Mouse (Mus musculus) CH12.LX (cell line): ENCODE data around the gene Ubxn1. TPM values are rescaled to one million over a fixed set of nuclear protein-coding genes. Genes with fewer than 3 reads are reported as not detected.

ENCODE experiments used
- DNase-seq: peaks from one replicate; pipeline ENCODE4 v3.0.0-alpha.2; 2013; ENCODE audit errors: extremely low read depth
- H3K27ac ChIP-seq: 2 replicates; pipeline ENCODE4 v1.5.1; 2012; ENCODE audit warnings: low read depth, mild to moderate bottlenecking, control low read depth, moderate library complexity; ENCODE audit not compliant: insufficient read depth
- H3K27me3 ChIP-seq: replicated peaks from 2 replicates; pipeline ENCODE3; 2012; ENCODE audit warnings: inconsistent platforms
- H3K36me3 ChIP-seq, 2 experiments: replicated peaks in 1 of 2; 2 replicates each; pipeline versions ENCODE3 to v1.6.1; 2012; ENCODE audit warnings: inconsistent platforms in 1 of 2, low read length in 1 of 2, mild to moderate bottlenecking in 1 of 2, mixed read lengths in 1 of 2, moderate library complexity in 1 of 2; ENCODE audit not compliant: control insufficient read depth in 1 of 2, insufficient read depth in 1 of 2
- H3K4me1 ChIP-seq, 2 experiments: 2 replicates each; pipeline ENCODE4 v1.6.1; 2012; ENCODE audit warnings: inconsistent platforms in 1 of 2, moderate library complexity in 1 of 2; ENCODE audit not compliant: insufficient read depth in 2 of 2, control insufficient read depth in 1 of 2
- H3K4me2 ChIP-seq: 2 replicates; pipeline ENCODE4 v1.6.1; 2012; ENCODE audit warnings: low read depth, mild to moderate bottlenecking, control low read depth; ENCODE audit not compliant: poor library complexity, insufficient read depth, severe bottlenecking
- H3K4me3 ChIP-seq, 3 experiments: fragments of 150-350 bp in 1 of 3; sonication (generic) in 1 of 3; replicated peaks in 1 of 3; 2 replicates each; pipeline versions ENCODE3 to v1.5.1; 2011 to 2012; ENCODE audit warnings: low read depth in 2 of 3, low read length in 2 of 3, mild to moderate bottlenecking in 2 of 3, moderate library complexity in 2 of 3, control low read depth in 1 of 3, improper control_type of control experiment in 1 of 3, inconsistent platforms in 1 of 3, mixed read lengths in 1 of 3; ENCODE audit not compliant: poor library complexity in 1 of 3
- H3K79me2 ChIP-seq: replicated peaks from 2 replicates; pipeline ENCODE4 v1.6.1; 2012; ENCODE audit warnings: mild to moderate bottlenecking, moderate library complexity; ENCODE audit not compliant: control insufficient read depth, poor library complexity, insufficient read depth, severe bottlenecking; ENCODE audit errors: extremely low read depth
- H3K9ac ChIP-seq: 2 replicates; pipeline ENCODE4 v1.6.1; 2012; ENCODE audit warnings: low read depth, mild to moderate bottlenecking, control low read depth, moderate library complexity; ENCODE audit not compliant: insufficient read depth
- H3K9me3 ChIP-seq: replicated peaks from 2 replicates; pipeline ENCODE3; 2012; ENCODE audit warnings: low read length, inconsistent platforms, mixed read lengths
- BHLHE40 ChIP-seq: IDR thresholded peaks from 2 replicates; pipeline ENCODE4 v1.6.1; 2011; ENCODE audit warnings: mild to moderate bottlenecking, low read depth, low read length, improper control_type of control experiment
- CHD1 ChIP-seq: IDR thresholded peaks from 2 replicates; pipeline ENCODE4 v1.6.1; 2012; ENCODE audit warnings: low read depth, low read length, improper control_type of control experiment, inconsistent platforms
- CTCF ChIP-seq, 2 experiments: IDR thresholded peaks in 1 of 2; conservative IDR thresholded peaks in 1 of 2; 2 replicates each; pipeline ENCODE4 v1.5.1; 2011 to 2012; ENCODE audit warnings: low read depth in 2 of 2, low read length in 2 of 2, improper control_type of control experiment in 1 of 2, inconsistent platforms in 1 of 2, mild to moderate bottlenecking in 1 of 2, moderate library complexity in 1 of 2
- E2F4 ChIP-seq: IDR thresholded peaks from 2 replicates; pipeline ENCODE4 v1.6.1; 2011; ENCODE audit warnings: low read depth, low read length, improper control_type of control experiment; ENCODE audit not compliant: insufficient replicate concordance
- ELF1 ChIP-seq: IDR thresholded peaks from 2 replicates; pipeline ENCODE4 v1.6.1; 2014; ENCODE audit warnings: low read depth, mild to moderate bottlenecking, inconsistent platforms, low read length, improper control_type of control experiment
- EP300 ChIP-seq: IDR thresholded peaks from 2 replicates; pipeline ENCODE4 v1.6.1; 2011; ENCODE audit warnings: low read length, improper control_type of control experiment
- ETS1 ChIP-seq: conservative IDR thresholded peaks from 2 replicates; pipeline ENCODE4 v1.6.1; 2012; ENCODE audit warnings: low read depth, mild to moderate bottlenecking, inconsistent platforms, low read length, improper control_type of control experiment, moderate library complexity
- HCFC1 ChIP-seq: IDR thresholded peaks from 2 replicates; pipeline ENCODE4 v1.6.1; 2012; ENCODE audit warnings: low read depth, mild to moderate bottlenecking, inconsistent platforms, low read length, improper control_type of control experiment
- JUN ChIP-seq: IDR thresholded peaks from 2 replicates; pipeline ENCODE4 v1.6.1; 2011; ENCODE audit warnings: low read depth, mild to moderate bottlenecking, low read length, improper control_type of control experiment, moderate library complexity; ENCODE audit not compliant: insufficient read depth
- KAT2A ChIP-seq: IDR thresholded peaks from 2 replicates; pipeline ENCODE4 v1.6.1; 2012; ENCODE audit warnings: low read length, improper control_type of control experiment, inconsistent platforms; ENCODE audit not compliant: insufficient replicate concordance
- MEF2A ChIP-seq: IDR thresholded peaks from 2 replicates; pipeline ENCODE4 v1.6.1; 2014; ENCODE audit warnings: low read depth, mild to moderate bottlenecking, inconsistent platforms, low read length, improper control_type of control experiment, borderline replicate concordance
- MXI1 ChIP-seq: IDR thresholded peaks from 2 replicates; pipeline ENCODE4 v1.6.1; 2011; ENCODE audit warnings: mild to moderate bottlenecking, low read depth, low read length, improper control_type of control experiment
- MYC ChIP-seq: IDR thresholded peaks from 2 replicates; pipeline ENCODE4 v1.6.1; 2011; ENCODE audit warnings: low read depth, mild to moderate bottlenecking, improper control_type of control experiment, low read length
- NELFE ChIP-seq: IDR thresholded peaks from 2 replicates; pipeline ENCODE4 v1.6.1; 2011; ENCODE audit warnings: low read depth, low read length, improper control_type of control experiment
- POLR2A ChIP-seq: IDR thresholded peaks from 2 replicates; pipeline ENCODE4 v1.6.1; 2011; ENCODE audit warnings: low read depth, mild to moderate bottlenecking, improper control_type of control experiment, low read length
- POLR2AphosphoS2 ChIP-seq: IDR thresholded peaks from 2 replicates; pipeline ENCODE4 v1.6.1; 2011; ENCODE audit warnings: low read depth, low read length, improper control_type of control experiment
- RAD21 ChIP-seq: IDR thresholded peaks from 2 replicates; pipeline ENCODE4 v1.6.1; 2011; ENCODE audit warnings: low read depth, mild to moderate bottlenecking, low read length, improper control_type of control experiment, moderate library complexity
- RCOR1 ChIP-seq: conservative IDR thresholded peaks from 2 replicates; pipeline ENCODE4 v1.6.1; 2012; ENCODE audit warnings: low read depth, mild to moderate bottlenecking, inconsistent platforms, low read length, improper control_type of control experiment
- SIN3A ChIP-seq: IDR thresholded peaks from 2 replicates; pipeline ENCODE4 v1.6.1; 2012; ENCODE audit warnings: low read length, improper control_type of control experiment, inconsistent platforms
- SMC3 ChIP-seq: IDR thresholded peaks from 2 replicates; pipeline ENCODE4 v1.6.1; 2011; ENCODE audit warnings: low read depth, low read length, improper control_type of control experiment
- TBP ChIP-seq: conservative IDR thresholded peaks from 2 replicates; pipeline ENCODE4 v1.6.1; 2011; ENCODE audit warnings: low read depth, low read length, improper control_type of control experiment
- TCF12 ChIP-seq: IDR thresholded peaks from 2 replicates; pipeline ENCODE4 v1.6.1; 2014; ENCODE audit warnings: low read depth, mild to moderate bottlenecking, inconsistent platforms, low read length, improper control_type of control experiment
- UBTF ChIP-seq: IDR thresholded peaks from 2 replicates; pipeline ENCODE4 v1.6.1; 2012; ENCODE audit warnings: low read depth, mild to moderate bottlenecking, inconsistent platforms, low read length, improper control_type of control experiment, moderate library complexity
- USF1 ChIP-seq: IDR thresholded peaks from 2 replicates; pipeline ENCODE4 v1.6.1; 2014; ENCODE audit warnings: low read depth, mild to moderate bottlenecking, inconsistent platforms, low read length, improper control_type of control experiment
- USF2 ChIP-seq: conservative IDR thresholded peaks from 2 replicates; pipeline ENCODE4 v1.6.1; 2011; ENCODE audit warnings: low read depth, low read length, improper control_type of control experiment
- ZKSCAN1 ChIP-seq: IDR thresholded peaks from 2 replicates; pipeline ENCODE4 v1.6.1; 2012; ENCODE audit warnings: low read depth, inconsistent platforms, low read length, improper control_type of control experiment, borderline replicate concordance
- ZMIZ1 ChIP-seq: IDR thresholded peaks from 2 replicates; pipeline ENCODE4 v1.6.1; 2012; ENCODE audit warnings: low read depth, mild to moderate bottlenecking, inconsistent platforms, low read length, improper control_type of control experiment
- ZNF384 ChIP-seq: IDR thresholded peaks from 2 replicates; pipeline ENCODE4 v1.6.1; 2012; ENCODE audit warnings: low read depth, low read length, improper control_type of control experiment, inconsistent platforms
- dilution Hi-C: fragments of 300-500 bp; cut with MboI; formaldehyde crosslinking; loops from 2 replicates; pipeline ENCODE4 v1.14.3; 2020; ENCODE audit warnings: low sequenced_read_pairs; ENCODE audit not compliant: extremely low pct_unique_long_range_greater_than_20kb, extremely low pct_ligation_motif_present
- in situ Hi-C: fragments of 300-500 bp; cut with MboI; formaldehyde crosslinking; loops from 3 replicates; pipeline ENCODE4 v1.14.3; 2019; ENCODE audit warnings: low sequenced_read_pairs, low pct_ligation_motif_present, low pct_unique_long_range_greater_than_20kb, mixed read lengths
- polyA plus RNA-seq: library from polyadenylated mRNA; unstranded; fragments of >175 nt; gene quantifications from 2 replicates; pipeline ENCODE4 v1.2.1, GENCODE M21; 2012; ENCODE audit warnings: low read depth; ENCODE audit not compliant: insufficient read length
- total RNA-seq, 2 experiments: library from RNA; depleted of rRNA; stranded (reverse); fragments of 300-350 nt in 1 of 2; fragments of >200 nt in 1 of 2; gene quantifications; 2 replicates each; pipeline ENCODE4 v1.2.3; 2012 to 2014

Ubxn1 gene
- total and polyA plus RNA-seq, 3 experiments, result 96.3 to 226 (median 140) TPM

DNA sequence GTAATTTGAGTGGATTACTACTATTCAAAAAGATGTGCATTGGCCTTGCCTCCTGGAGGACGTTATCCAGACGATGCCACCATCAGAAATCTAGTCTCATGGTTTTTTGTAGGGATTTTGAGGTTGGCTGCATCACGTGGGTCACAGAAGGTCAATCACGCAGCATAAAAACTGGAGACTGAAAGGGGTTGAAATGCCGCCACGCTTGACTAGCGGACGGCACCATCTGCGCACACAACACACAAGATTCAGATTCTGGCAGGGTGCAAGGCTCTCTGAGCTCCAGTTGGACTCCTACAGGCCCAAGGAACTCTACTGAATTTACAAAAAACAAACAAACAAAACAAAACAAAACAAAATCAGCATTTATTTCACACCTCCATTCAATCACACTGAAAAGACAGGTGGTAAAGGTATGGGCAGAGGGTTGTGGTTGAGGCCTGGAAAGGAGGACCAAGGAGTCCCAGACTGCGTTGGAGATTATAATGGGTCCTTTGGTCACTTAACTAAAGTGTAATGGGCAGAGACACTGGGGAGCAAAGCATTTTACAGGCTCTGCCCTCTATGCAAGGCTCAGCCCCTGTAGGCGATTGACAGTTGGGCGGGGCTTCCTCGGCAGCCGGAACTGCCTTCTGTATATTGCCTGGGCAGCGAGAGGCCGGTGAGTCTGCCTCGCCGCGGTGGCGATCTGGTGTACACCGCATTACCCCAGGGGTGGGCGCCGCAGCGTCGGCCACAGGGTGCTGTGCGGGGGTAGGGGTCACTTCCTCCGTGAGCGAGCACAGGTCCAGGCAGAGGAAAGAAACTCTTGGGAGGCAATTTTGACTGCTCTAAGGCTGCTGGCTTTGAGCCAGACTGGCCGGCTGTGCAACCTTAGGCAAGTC, 31.1 kb upstream of the Ubxn1 start:
- H3K4me3 ChIP-seq, result peak overlapping the region; percentile 54 to 81 (median 65)
- dilution Hi-C loops (no loop called here), in situ Hi-C loops (loop anchor here (25.0 kb wide), 1 partner anchor 1022 kb away; no protein-coding TSS in a partner anchor)
- peaks cover 20% of the 10 kb centered on the region for H3K79me2 ChIP-seq
- no peaks in the 10 kb centered on the region for H3K9me3 ChIP-seq
- peak overlapping the region; percentile 75 for H3K9ac ChIP-seq
- peak overlapping the region; percentile 62 for H3K27ac ChIP-seq
- no peaks in the 10 kb centered on the region for H3K27me3 ChIP-seq
- TF ChIP-seq TBP (peak; percentile 69), UBTF (no peak), SIN3A (peak; percentile 94), MYC (peak; percentile 45; the same call in 1 of the 2 replicates), ELF1 (peak; percentile 80), POLR2A (peak; percentile 78), ZMIZ1 (0 out of 2 replicates have a peak, but pooled peaks have one; percentile 49), EP300 (no peak), TCF12 (no peak), USF1 (peak; percentile 55), POLR2AphosphoS2 (0 out of 2 replicates have a peak, but pooled peaks have one; percentile 75), NELFE (peak; percentile 59), SMC3 (0 out of 2 replicates have a peak, but pooled peaks have one; percentile 2), JUN (no peak), MXI1 (peak; percentile 53; the same call in 1 of the 2 replicates), HCFC1 (peak; percentile 27; the same call in 1 of the 2 replicates), USF2 (peak; percentile 61), CTCF (conservative IDR thresholded peaks at IDR 0.05 in 1 of 2, IDR thresholded peaks at IDR 0.05 in 1 of 2; ENCODE audit: low read depth in 2 of 2, low read length in 2 of 2) (no peak), CHD1 (0 out of 2 replicates have a peak, but pooled peaks have one; percentile 61), ZKSCAN1 (no peak), ETS1 (no peak), RCOR1 (no peak), E2F4 (no peak), BHLHE40 (peak; percentile 43), ZNF384 (no peak), KAT2A (0 out of 2 replicates have a peak, but pooled peaks have one; percentile 8), RAD21 (no peak), MEF2A (peak; percentile 24; the same call in 1 of the 2 replicates)
- peak; percentile 55 for DNase-seq
- H3K36me3 ChIP-seq, result peaks cover 15 to 51% of the 10 kb centered on the region in 2 experiments
- H3K4me1 ChIP-seq, result peaks cover 11 to 45% of the 10 kb centered on the region in 2 experiments
- peak overlapping the region; percentile 96 for H3K4me2 ChIP-seq
